Mouse (Mus musculus): ENCODE measurements around the gene Abcg4.
"Not testable (repeated sequence)": the region's sequence is repeated elsewhere in the genome, so short reads cannot be mapped to it uniquely, and the experiment has no call there.

Abcg4 gene

GRCm38 (mm10) chr9:44288076-44288958 is at the start of gene Abcg4:
Gene Abcg4, minus strand, starts transcription at chr9:44288615.
- DNase-seq = peak in 1 of 2 experiments; percentile 49

- no peak for DNase-seq
Measured at GRCm38 (mm10) chr9:44337436-44338169, 49.2 kb upstream of the Abcg4 start.

GRCm38 (mm10) chr9:44336964-44337363 is 48.5 kb upstream of the Abcg4 start:
- DNase-seq = no peak

GRCm38 (mm10) chr9:44336513-44336912 is 48.1 kb upstream of the Abcg4 start:
- not testable (repeated sequence) for DNase-seq

- DNase-seq = no peak
Measured at GRCm38 (mm10) chr9:44336093-44336406, 47.6 kb upstream of the Abcg4 start.

- peak; percentile 37 to 46 for DNase-seq
Measured at GRCm38 (mm10) chr9:44335331-44336092, 47.1 kb upstream of the Abcg4 start.

GRCm38 (mm10) chr9:44334396-44335330 is 46.2 kb upstream of the Abcg4 start, which contains the start of gene H2afx:
Gene H2afx, plus strand, starts transcription at chr9:44334694.
- peak; percentile 97 to 100 for DNase-seq

- no peak for DNase-seq
Measured at GRCm38 (mm10) chr9:44332918-44333638, 44.7 kb upstream of the Abcg4 start.

GRCm38 (mm10) chr9:44330736-44331135 is 42.3 kb upstream of the Abcg4 start:
- DNase-seq = no peak

- no peak for DNase-seq
Measured at GRCm38 (mm10) chr9:44327926-44328325, 39.5 kb upstream of the Abcg4 start.

GRCm38 (mm10) chr9:44327064-44327711 is 38.8 kb upstream of the Abcg4 start:
- DNase-seq = peak in 1 of 2 experiments; percentile 57

GRCm38 (mm10) chr9:44326371-44327063 is 38.1 kb upstream of the Abcg4 start:
- DNase-seq = peak; percentile 90 to 95

- DNase-seq = no peak
Measured at GRCm38 (mm10) chr9:44325768-44326370, 37.5 kb upstream of the Abcg4 start, which contains the start of gene Dpagt1. Gene Dpagt1, plus strand, starts transcription at chr9:44326019.

GRCm38 (mm10) chr9:44325032-44325767 is 36.8 kb upstream of the Abcg4 start:
- not testable (repeated sequence) for DNase-seq

GRCm38 (mm10) chr9:44324147-44324546 is 35.7 kb upstream of the Abcg4 start:
- DNase-seq = no peak

- not testable (repeated sequence) for DNase-seq
Measured at GRCm38 (mm10) chr9:44323656-44324055, 35.2 kb upstream of the Abcg4 start.

- no peak for DNase-seq
Measured at GRCm38 (mm10) chr9:44320799-44321133, 32.4 kb upstream of the Abcg4 start.

GRCm38 (mm10) chr9:44319887-44320798 is 31.7 kb upstream of the Abcg4 start, which contains the start of gene C2cd2l:
Gene C2cd2l, minus strand, starts transcription at chr9:44320285.
- DNase-seq = peak; percentile 96 to 97

Data from kidney, postnatal 36 days (tissue).